8 mouse cellular contexts compared by ENCODE assay signal in genomic region chr1:155052131-155052760, GRCm38 (mm10). TPM values are rescaled to one million over a fixed set of nuclear protein-coding genes. Genes with fewer than 3 reads are reported as not detected.
DNase-seq lines count a peak whose midpoint lies in the region; ATAC-seq and TF ChIP-seq lines count a peak whose summit lies in the region.

No protein-coding gene starts in this region.

- H3K4me1 ChIP-seq in embryonic facial prominence, embryonic 12.5 days = peaks cover 62% of the 10 kb centered on the region
- peaks cover 24% of the 10 kb centered on the region for H3K4me1 ChIP-seq in hindbrain, embryonic 16.5 days (ENCODE audit: control insufficient read depth, insufficient read depth, low read depth, low read length)
- peaks cover 53% of the 10 kb centered on the region for H3K4me1 ChIP-seq in neural tube, embryonic 13.5 days (replicated peaks)
- H3K4me1 ChIP-seq in lung, adult 2 months (ENCODE audit: control insufficient read depth, insufficient read depth, low read length) = peaks cover 30% of the 10 kb centered on the region

- H3K36me3 ChIP-seq in embryonic facial prominence, embryonic 12.5 days = no peaks in the 10 kb centered on the region
- no peaks in the 10 kb centered on the region for H3K36me3 ChIP-seq in hindbrain, embryonic 16.5 days (ENCODE audit: control insufficient read depth, insufficient read depth, low read length)
- H3K36me3 ChIP-seq in neural tube, embryonic 13.5 days = no peaks in the 10 kb centered on the region

- no peaks in the 10 kb centered on the region for H3K9me3 ChIP-seq in embryonic facial prominence, embryonic 12.5 days
- H3K9me3 ChIP-seq in hindbrain, embryonic 16.5 days (ENCODE audit: control insufficient read depth, low read length) = no peaks in the 10 kb centered on the region
- no peaks in the 10 kb centered on the region for H3K9me3 ChIP-seq in neural tube, embryonic 13.5 days

- TF ChIP-seq POLR2A in lung, adult 2 months (IDR thresholded peaks at IDR 0.05; ENCODE audit: borderline replicate concordance, extremely low read depth, low read depth, low read length) = no peak

- no peaks in the 10 kb centered on the region for H3K27me3 ChIP-seq in embryonic facial prominence, embryonic 12.5 days
- H3K27me3 ChIP-seq in hindbrain, embryonic 16.5 days (replicated peaks; ENCODE audit: control insufficient read depth, insufficient read depth, low read length) = no peaks in the 10 kb centered on the region
- H3K27me3 ChIP-seq in neural tube, embryonic 13.5 days = no peaks in the 10 kb centered on the region

- H3K9ac ChIP-seq in embryonic facial prominence, embryonic 12.5 days = no peak overlapping the region; the same call in 1 of the 2 replicates
- H3K9ac ChIP-seq in hindbrain, embryonic 16.5 days (ENCODE audit: low read depth, low read length) = no peak overlapping the region
- peak overlapping the region; percentile 34; the same call in 1 of the 2 replicates for H3K9ac ChIP-seq in neural tube, embryonic 13.5 days

- no peak for ATAC-seq in embryonic facial prominence, embryonic 12.5 days (ENCODE audit: insufficient number of reproducible peaks, insufficient read depth, low FRiP score, low TSS enrichment)
- ATAC-seq in hindbrain, embryonic 16.5 days = no peak
- no peak for ATAC-seq in neural tube, embryonic 13.5 days (ENCODE audit: low read depth)

- WGBS in embryonic facial prominence, embryonic 12.5 days = 21% methylated on average over 4 of the region's 4 CpGs
- WGBS in hindbrain, embryonic 16.5 days = 11% methylated on average over 4 of the region's 4 CpGs
- WGBS in neural tube, embryonic 13.5 days = 22% methylated on average over 4 of the region's 4 CpGs
- WGBS in lung, adult 2 months = 50% methylated on average over 4 of the region's 4 CpGs

- H3K4me3 ChIP-seq in layer of hippocampus, adult 2 months = no peak overlapping the region
- H3K4me3 ChIP-seq in embryonic facial prominence, embryonic 12.5 days = no peak overlapping the region
- H3K4me3 ChIP-seq in hindbrain, embryonic 16.5 days (ENCODE audit: low read length) = no peak overlapping the region
- H3K4me3 ChIP-seq in neural tube, embryonic 13.5 days = no peak overlapping the region
- H3K4me3 ChIP-seq in lung, adult 2 months (replicated peaks; ENCODE audit: extremely low read depth, low read depth, low read length) = no peak overlapping the region

- no peak for TF ChIP-seq CTCF in layer of hippocampus, adult 2 months (conservative IDR thresholded peaks at IDR 0.05)
- TF ChIP-seq CTCF in lung, adult 2 months (IDR thresholded peaks at IDR 0.05; ENCODE audit: insufficient read depth, low read length) = no peak

- intact Hi-C loops in left cerebral cortex, postnatal 14 days (cut with DNase I) = no loop called here

- peak overlapping the region; percentile 78 for H3K27ac ChIP-seq in layer of hippocampus, adult 2 months
- H3K27ac ChIP-seq in embryonic facial prominence, embryonic 12.5 days = peak overlapping the region; percentile 88
- H3K27ac ChIP-seq in hindbrain, embryonic 16.5 days (ENCODE audit: low read depth, low read length) = peak overlapping the region; percentile 27; the same call in 1 of the 2 replicates
- peak overlapping the region; percentile 76 for H3K27ac ChIP-seq in neural tube, embryonic 13.5 days (replicated peaks)

- no peak for DNase-seq in layer of hippocampus, adult 2 months (ENCODE audit: low spot score in 2 of 2)
- DNase-seq in layer of hippocampus, adult 8-10 months (ENCODE audit: low spot score in 2 of 2) = no peak
- no peak for DNase-seq in left cerebral cortex, postnatal 14 days (ENCODE audit: low spot score in 2 of 2)
- no peak for DNase-seq in lung, adult 2 months
- no peak for DNase-seq in right cerebral cortex, postnatal 25 days

- H3K4me2 ChIP-seq in embryonic facial prominence, embryonic 12.5 days (replicated peaks) = no peak overlapping the region
- H3K4me2 ChIP-seq in hindbrain, embryonic 16.5 days (ENCODE audit: low read length) = no peak overlapping the region
- H3K4me2 ChIP-seq in neural tube, embryonic 13.5 days = no peak overlapping the region

RNA-seq across cellular contexts. Expression of gene Ier5, which starts 47.2 kb away (rescaled TPM):
- 10 to 100 TPM; 26.5 to 28.1 TPM for total RNA-seq in layer of hippocampus, adult 2 months (2021)
- total RNA-seq in layer of hippocampus, adult 8-10 months (2022) = 10 to 100 TPM; 29.8 to 32.4 (median 31.2) TPM
- 17.3 and 19.9 TPM in 2 replicates for polyA plus RNA-seq in embryonic facial prominence, embryonic 12.5 days (2016; fragmentation: Nextera tagmentation; extraction: Ambion mirVana)
- 4.5 and 5.5 TPM in 2 replicates for polyA plus RNA-seq in hindbrain, embryonic 16.5 days (2015; fragmentation: Nextera tagmentation; extraction: Ambion mirVana)
- polyA plus RNA-seq in neural tube, embryonic 13.5 days (2015; fragmentation: Nextera tagmentation; extraction: Ambion mirVana) = 7.5 and 7.9 TPM in 2 replicates
- total RNA-seq in left cerebral cortex, postnatal 14 days (2021) = 10 to 100 TPM; 36.8 to 37.1 TPM
- 38.1 and 42.8 TPM in 2 replicates for polyA plus RNA-seq in lung, adult 2 months (2012; rRNA removed)

Comparison
In these comparisons a context has a peak if more than half of its experiments do, and no peak if none do; other contexts are left out.
1. H3K27ac ChIP-seq: peak in every context shown above with its lines; median percentile 88 in embryonic facial prominence, embryonic 12.5 days; 78 in layer of hippocampus, adult 2 months; 76 in neural tube, embryonic 13.5 days; 27 in hindbrain, embryonic 16.5 days.